Mouse (Mus musculus): ENCODE measurements around the gene Nat8f2. TPM values are rescaled to one million over a fixed set of nuclear protein-coding genes. Genes with fewer than 3 reads are reported as not detected.

Nat8f2 gene
- polyA plus RNA-seq, 1 experiment from 2014 or later = 0.12 TPM

DNA sequence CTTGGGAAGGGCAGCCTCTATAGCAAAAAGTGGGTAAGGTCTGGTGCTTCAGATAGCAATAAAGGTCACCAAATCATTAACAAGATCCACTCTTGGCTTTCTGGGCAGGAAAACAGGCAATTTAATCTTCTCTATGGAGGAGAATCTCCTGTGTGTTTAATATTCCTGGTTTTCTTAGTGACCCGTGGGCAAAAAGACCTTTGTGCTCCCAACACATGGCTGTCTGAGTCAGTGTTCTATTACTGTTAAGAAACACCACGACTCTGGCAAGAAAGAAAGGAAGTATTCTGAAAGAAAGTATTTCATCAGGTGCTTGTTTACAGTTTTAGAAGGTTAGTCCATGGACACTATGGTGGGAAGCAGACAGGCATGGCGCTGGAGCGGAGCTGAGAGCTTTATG, 46.7 kb downstream of the Nat8f2 start:
- 85% methylated on average over 4 of the region's 4 CpGs for WGBS

DNA sequence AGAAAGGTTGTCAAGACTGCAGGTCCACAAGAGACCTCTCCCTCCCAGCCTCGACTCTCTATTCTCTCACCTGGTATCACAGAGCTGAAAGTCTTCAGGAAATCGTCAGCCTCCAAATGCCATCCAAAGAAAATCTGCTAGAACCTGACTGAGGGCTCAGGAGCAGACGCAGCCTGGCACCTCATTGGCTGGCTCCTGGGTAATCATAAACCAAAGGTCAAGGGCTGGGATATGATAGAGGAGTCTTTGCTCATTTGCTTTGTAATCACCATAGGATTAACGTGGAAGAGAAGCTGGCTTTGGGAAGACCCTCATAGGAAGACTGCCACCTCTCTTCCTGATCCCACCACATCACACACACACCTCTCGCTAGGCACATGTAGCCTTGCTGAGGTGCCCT, 48.1 kb downstream of the Nat8f2 start, which contains the start of the genes Nat8f6 and Nat8f5:
Gene Nat8f6 (minus strand): TSS at position 118 of the 400 bp plus-strand sequence.
Gene Nat8f5 (minus strand): TSS at position 136 of the 400 bp plus-strand sequence.
- no peak within 1 kb of the TSS for H3K4me3 ChIP-seq (ENCODE audit: low read depth, low read length)
- ATAC-seq (ENCODE audit: low FRiP score) (no peak), DNase-seq (ENCODE audit: low spot score) (no peak)
- H3K9ac ChIP-seq (ENCODE audit: low read depth, low read length) = no peak within 1 kb of the TSS
- no peaks in the 10 kb centered on the region for H3K4me1 ChIP-seq (replicated peaks; ENCODE audit: control insufficient read depth, insufficient read depth, low read length)
- H3K9me3 ChIP-seq (ENCODE audit: control insufficient read depth, low read length) = no peaks in the 10 kb centered on the region
- no peaks in the 10 kb centered on the region for H3K27me3 ChIP-seq (ENCODE audit: control insufficient read depth, insufficient read depth, low read length)
- no peak within 1 kb of the TSS for H3K27ac ChIP-seq (ENCODE audit: low read depth, low read length)
- H3K4me2 ChIP-seq (replicated peaks; ENCODE audit: low read depth, low read length) = no peak within 1 kb of the TSS
- WGBS = 92% methylated on average over 5 of the region's 5 CpGs
- no peaks in the 10 kb centered on the region for H3K36me3 ChIP-seq (ENCODE audit: control insufficient read depth, insufficient read depth, low read length)

More for the DNA sequence above, 46.7 kb downstream of the Nat8f2 start:
- H3K4me2 ChIP-seq (replicated peaks; ENCODE audit: low read depth, low read length) = no peak overlapping the region
- H3K27me3 ChIP-seq (ENCODE audit: control insufficient read depth, insufficient read depth, low read length) = no peaks in the 10 kb centered on the region
- no peaks in the 10 kb centered on the region for H3K4me1 ChIP-seq (replicated peaks; ENCODE audit: control insufficient read depth, insufficient read depth, low read length)
- no peak for DNase-seq (ENCODE audit: low spot score)
- H3K9me3 ChIP-seq (ENCODE audit: control insufficient read depth, low read length) = no peaks in the 10 kb centered on the region
- no peak overlapping the region for H3K27ac ChIP-seq (ENCODE audit: low read depth, low read length)
- no peak overlapping the region for H3K4me3 ChIP-seq (ENCODE audit: low read depth, low read length)
- no peaks in the 10 kb centered on the region for H3K36me3 ChIP-seq (ENCODE audit: control insufficient read depth, insufficient read depth, low read length)
- no peak overlapping the region for H3K9ac ChIP-seq (ENCODE audit: low read depth, low read length)
- ATAC-seq (ENCODE audit: low FRiP score) = no peak

DNA sequence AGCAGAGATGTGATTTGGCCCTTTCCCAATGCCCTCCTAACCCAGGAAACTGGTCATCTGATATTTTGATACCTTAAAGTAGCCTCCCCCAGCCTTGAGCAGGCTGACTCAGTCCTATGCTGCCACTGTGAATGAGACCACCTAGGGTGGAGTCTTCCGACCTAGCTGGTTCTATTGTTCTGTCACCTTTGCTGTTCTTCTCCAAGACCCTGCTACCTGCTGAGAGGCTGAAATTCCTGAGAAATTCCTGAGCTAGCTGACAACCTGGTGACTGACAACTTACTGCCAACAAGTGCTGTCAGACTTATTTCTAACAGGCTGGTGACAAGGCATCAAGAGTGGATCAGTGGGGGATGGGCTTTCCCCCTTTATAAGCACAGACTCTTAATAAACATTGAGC, 50.6 kb downstream of the Nat8f2 start:
- Histone ChIP-seq H3K9ac (ENCODE audit: low read depth, low read length) (no peak overlapping the region), H3K36me3 (ENCODE audit: control insufficient read depth, insufficient read depth, low read length) (no peaks in the 10 kb centered on the region), H3K4me3 (ENCODE audit: low read depth, low read length) (no peak overlapping the region), H3K4me1 (replicated peaks; ENCODE audit: control insufficient read depth, insufficient read depth, low read length) (no peaks in the 10 kb centered on the region), H3K9me3 (ENCODE audit: control insufficient read depth, low read length) (no peaks in the 10 kb centered on the region), H3K4me2 (replicated peaks; ENCODE audit: low read depth, low read length) (no peak overlapping the region), H3K27ac (ENCODE audit: low read depth, low read length) (no peak overlapping the region), H3K27me3 (ENCODE audit: control insufficient read depth, insufficient read depth, low read length) (no peaks in the 10 kb centered on the region)
- no peak for DNase-seq (ENCODE audit: low spot score)
- WGBS = 24% methylated on average over 1 of the region's 1 CpGs
- ATAC-seq (ENCODE audit: low FRiP score) = no peak

Other genes starting within 250 kb of the Nat8f2 start
- gene Nat8f7, start 156.0 kb downstream of the Nat8f2 start, polyA plus RNA-seq (2014; fragmentation: Nextera tagmentation; extraction: Ambion mirVana) = not detected in 2 replicates
- gene Nat8f3, start 103.4 kb downstream of the Nat8f2 start, polyA plus RNA-seq (2014; fragmentation: Nextera tagmentation; extraction: Ambion mirVana) = 0.14 and 0.28 TPM in 2 replicates
- gene Nat8f6, start 48.2 kb downstream of the Nat8f2 start, polyA plus RNA-seq (2014; fragmentation: Nextera tagmentation; extraction: Ambion mirVana) = not detected in 2 replicates
- gene Nat8f5, start 48.2 kb downstream of the Nat8f2 start, polyA plus RNA-seq (2014; fragmentation: Nextera tagmentation; extraction: Ambion mirVana) = not detected in 2 replicates
- gene Nat8, start 37.1 kb downstream of the Nat8f2 start, polyA plus RNA-seq (2014; fragmentation: Nextera tagmentation; extraction: Ambion mirVana) = 0.15 TPM in 1 of 2 replicates, not detected in the other
- 4.8 and 5.2 TPM in 2 replicates for gene Nat8f4, start 35.7 kb upstream of the Nat8f2 start, polyA plus RNA-seq (2014; fragmentation: Nextera tagmentation; extraction: Ambion mirVana)
- gene Tprkb, start 42.7 kb upstream of the Nat8f2 start, polyA plus RNA-seq (2014; fragmentation: Nextera tagmentation; extraction: Ambion mirVana) = 36.2 and 39.3 TPM in 2 replicates
- 6.5 and 6.6 TPM in 2 replicates for gene Nat8f1, start 46.5 kb upstream of the Nat8f2 start, polyA plus RNA-seq (2014; fragmentation: Nextera tagmentation; extraction: Ambion mirVana)
- gene Dusp11, start 92.5 kb upstream of the Nat8f2 start, polyA plus RNA-seq (2014; fragmentation: Nextera tagmentation; extraction: Ambion mirVana) = 45.8 and 54.3 TPM in 2 replicates
- not detected in 2 replicates for gene Figla, start 147.0 kb upstream of the Nat8f2 start, polyA plus RNA-seq (2014; fragmentation: Nextera tagmentation; extraction: Ambion mirVana)
- gene Add2, start 159.5 kb upstream of the Nat8f2 start, polyA plus RNA-seq (2014; fragmentation: Nextera tagmentation; extraction: Ambion mirVana) = 67.2 and 68.4 TPM in 2 replicates